Mouse (Mus musculus) kidney, postnatal 0 days (tissue): ENCODE results near the gene Tcf15. TPM values are rescaled to one million over a fixed set of nuclear protein-coding genes. Genes with fewer than 3 reads are reported as not detected.

ENCODE experiments used
- ATAC-seq: fragments of 200-750 bp; cut with Nextera tagmentation; replicated peaks from 2 replicates; pipeline ENCODE4 v1.8.0; 2017; ENCODE audit warnings: low read depth, moderate number of reproducible peaks, moderate TSS enrichment, moderate library complexity; ENCODE audit not compliant: low FRiP score
- DNase-seq: peaks from one replicate; pipeline ENCODE4 v3.0.0-alpha.2; 2016; ENCODE audit warnings: low spot score
- H3K27ac ChIP-seq: fragments of 300-500 bp; sonication (generic); 2 replicates; pipeline ENCODE4 v1.5.1; 2014; ENCODE audit warnings: mild to moderate bottlenecking
- H3K27me3 ChIP-seq: fragments of 300-500 bp; sonication (generic); 2 replicates; pipeline ENCODE4 v1.6.1; 2014; ENCODE audit warnings: low read length, mixed read lengths; ENCODE audit not compliant: insufficient read depth
- H3K36me3 ChIP-seq: fragments of 300-500 bp; sonication (generic); 2 replicates; pipeline ENCODE4 v1.6.1; 2014; ENCODE audit warnings: low read length, mixed read lengths; ENCODE audit not compliant: insufficient read depth
- H3K4me1 ChIP-seq: fragments of 300-500 bp; sonication (generic); replicated peaks from 2 replicates; pipeline ENCODE4 v1.6.1; 2014; ENCODE audit warnings: antibody characterized with exemption, low read length, mixed read lengths; ENCODE audit not compliant: insufficient read depth
- H3K4me2 ChIP-seq: fragments of 300-500 bp; sonication (generic); 2 replicates; pipeline ENCODE4 v1.6.1; 2014; ENCODE audit warnings: mild to moderate bottlenecking, low read length, moderate library complexity, mixed read lengths
- H3K4me3 ChIP-seq: fragments of 300-500 bp; sonication (generic); replicated peaks from 2 replicates; pipeline ENCODE4 v1.5.1; 2014; ENCODE audit warnings: low read depth, low read length
- H3K9ac ChIP-seq: fragments of 300-500 bp; sonication (generic); 2 replicates; pipeline ENCODE4 v1.6.1; 2014; ENCODE audit warnings: low read depth, low read length
- H3K9me3 ChIP-seq: fragments of 300-500 bp; sonication (generic); replicated peaks from 2 replicates; pipeline ENCODE4 v1.6.1; 2016; ENCODE audit warnings: low read length, inconsistent platforms, mixed read lengths
- CTCF ChIP-seq: IDR thresholded peaks from 2 replicates; pipeline ENCODE4 v1.5.1; 2016; ENCODE audit warnings: antibody characterized with exemption, low read depth, mild to moderate bottlenecking, moderate library complexity
- WGBS: fragments of 180-500 bp; shearing (Covaris S2); extraction: QIAGEN DNeasy Blood & Tissue Kit; methylation state at CpG from one replicate; pipeline ENCODE4 v1.1.7; 2014; 5-methylcytosine and 5-hydroxymethylcytosine counted together
- polyA plus RNA-seq: library from polyadenylated mRNA; unstranded; fragments of >200 nt; fragmentation: Nextera tagmentation; extraction: Ambion mirVana; gene quantifications from 2 replicates; pipeline ENCODE4 v1.2.1, GENCODE M21; 2015

Gene Tcf15
- polyA plus RNA-seq, 1 experiment from 2014 or later: 15.5 TPM

DNA sequence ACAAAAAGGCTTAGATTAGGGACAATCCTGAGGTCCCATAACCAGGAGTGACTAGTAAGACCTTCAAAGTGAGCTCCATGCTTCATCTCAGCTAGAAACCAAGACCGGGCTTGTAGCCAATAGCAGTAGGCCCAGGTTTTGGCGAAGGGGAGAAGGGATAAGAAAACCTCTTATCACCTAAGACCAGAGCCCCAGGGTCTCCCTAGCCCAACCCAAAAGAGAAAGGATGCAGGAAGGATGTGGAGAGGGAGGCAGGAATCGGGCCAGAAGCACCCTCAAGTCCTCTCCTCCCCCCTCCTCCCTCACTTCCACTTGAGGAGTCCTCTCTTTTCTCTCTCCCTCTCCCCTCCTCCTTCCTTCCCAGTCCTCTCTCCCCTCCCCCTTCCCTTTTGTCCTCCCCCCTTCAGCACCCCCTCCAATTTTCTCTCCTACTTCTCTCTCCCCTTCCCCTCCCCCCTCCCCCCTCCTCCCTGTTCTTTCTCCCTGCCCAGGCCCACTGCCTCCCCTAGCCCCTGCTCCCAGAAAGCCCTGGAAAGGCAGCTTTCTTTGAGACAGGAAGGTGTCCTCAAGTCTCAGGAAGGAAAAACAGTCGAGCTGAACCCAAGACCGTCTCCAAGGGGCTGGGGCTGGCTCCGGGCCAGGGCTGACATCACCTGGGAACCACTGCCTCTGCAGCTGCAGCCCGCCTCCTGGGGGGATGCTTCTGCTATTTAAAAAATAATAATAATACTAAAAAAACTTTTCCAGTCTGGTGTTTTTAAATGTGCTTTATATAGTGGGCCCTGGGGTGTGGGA is 12.2 kb downstream of the Tcf15 start:
- 41% methylated on average over 7 of the region's 7 CpGs for WGBS
- DNase-seq (peak; percentile 45), ATAC-seq (no peak; the same call in 1 of the 2 replicates)
- no peaks in the 10 kb centered on the region for H3K4me1 ChIP-seq
- H3K36me3 ChIP-seq: no peaks in the 10 kb centered on the region
- H3K27ac ChIP-seq: no peak overlapping the region
- no peak overlapping the region for H3K9ac ChIP-seq
- H3K9me3 ChIP-seq: no peaks in the 10 kb centered on the region
- TF ChIP-seq CTCF: no peak
- H3K27me3 ChIP-seq: no peaks in the 10 kb centered on the region
- no peak overlapping the region; the same call in 1 of the 2 replicates for H3K4me2 ChIP-seq
- no peak overlapping the region for H3K4me3 ChIP-seq

- Histone ChIP-seq H3K4me2 (no peak overlapping the region), H3K36me3 (no peaks in the 10 kb centered on the region), H3K4me1 (no peaks in the 10 kb centered on the region), H3K27ac (no peak overlapping the region), H3K9me3 (no peaks in the 10 kb centered on the region), H3K27me3 (no peaks in the 10 kb centered on the region), H3K4me3 (no peak overlapping the region), H3K9ac (no peak overlapping the region)
- DNase-seq (no peak), ATAC-seq (no peak)
- 53% methylated on average over 6 of the region's 6 CpGs for WGBS
- TF ChIP-seq CTCF: no peak
Observed at GRCm38 (mm10) chr2:152156471-152156870, 13.1 kb downstream of the Tcf15 start.

- 97% methylated on average over 1 of the region's 1 CpGs for WGBS
- no peak for TF ChIP-seq CTCF
- no peak overlapping the region for H3K27ac ChIP-seq
- no peak overlapping the region for H3K9ac ChIP-seq
- ATAC-seq (no peak), DNase-seq (no peak)
- no peaks in the 10 kb centered on the region for H3K9me3 ChIP-seq
- no peaks in the 10 kb centered on the region for H3K4me1 ChIP-seq
- H3K4me3 ChIP-seq: no peak overlapping the region
- H3K27me3 ChIP-seq: no peaks in the 10 kb centered on the region
- no peak overlapping the region for H3K4me2 ChIP-seq
- H3K36me3 ChIP-seq: no peaks in the 10 kb centered on the region
Observed at GRCm38 (mm10) chr2:152159487-152159886, 16.1 kb downstream of the Tcf15 start.

DNA sequence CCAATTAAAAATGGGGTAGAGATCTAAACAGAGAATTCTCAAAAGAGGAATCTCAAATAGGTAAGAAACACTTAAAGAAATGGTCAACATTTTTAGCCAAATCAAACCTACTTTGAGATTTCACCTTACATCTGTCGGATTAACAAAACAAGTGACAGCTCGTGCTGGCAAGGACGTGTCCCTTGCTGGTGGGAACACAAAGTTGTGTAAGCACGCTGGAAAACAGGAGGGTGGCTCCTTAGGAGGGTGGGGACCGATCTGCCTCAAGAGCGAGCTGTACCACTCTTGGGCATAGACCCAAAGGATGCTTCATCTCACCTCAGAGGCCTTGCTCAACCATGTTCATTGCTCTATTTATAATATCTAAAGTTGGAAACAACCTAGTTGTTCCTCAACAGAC is 22.9 kb downstream of the Tcf15 start:
- no peak overlapping the region for H3K9ac ChIP-seq
- DNase-seq (no peak), ATAC-seq (no peak)
- no peak overlapping the region for H3K27ac ChIP-seq
- no peaks in the 10 kb centered on the region for H3K4me1 ChIP-seq
- H3K4me2 ChIP-seq: no peak overlapping the region
- no peaks in the 10 kb centered on the region for H3K9me3 ChIP-seq
- H3K4me3 ChIP-seq: no peak overlapping the region
- no peaks in the 10 kb centered on the region for H3K36me3 ChIP-seq
- WGBS: 85% methylated on average over 6 of the region's 6 CpGs
- H3K27me3 ChIP-seq: no peaks in the 10 kb centered on the region
- TF ChIP-seq CTCF: no peak

DNA sequence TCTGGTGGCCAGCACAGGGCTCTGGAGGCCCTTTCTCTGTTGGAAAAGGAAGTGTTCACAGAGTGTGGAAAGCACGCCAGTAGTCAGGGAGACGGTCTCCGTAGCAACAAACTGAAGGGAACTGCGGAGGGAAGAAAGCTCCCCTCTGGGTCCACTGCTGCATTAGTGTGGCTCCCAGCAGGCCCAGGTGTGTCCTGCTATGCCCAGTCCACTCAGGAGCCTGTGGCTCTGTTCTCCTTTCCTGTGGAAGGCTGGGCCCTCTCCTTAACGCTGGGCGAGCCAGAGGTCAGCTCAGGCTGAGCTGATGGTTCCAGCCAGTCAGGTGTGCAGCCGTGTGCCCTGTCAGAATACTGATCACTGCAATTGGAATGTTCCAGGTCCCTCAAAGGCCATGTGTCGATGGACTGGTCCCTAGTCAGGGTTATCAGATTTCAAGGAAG is 24.5 kb downstream of the Tcf15 start:
- H3K9me3 ChIP-seq: no peaks in the 10 kb centered on the region
- H3K9ac ChIP-seq: no peak overlapping the region
- no peak overlapping the region for H3K4me3 ChIP-seq
- no peak overlapping the region for H3K4me2 ChIP-seq
- no peak for ATAC-seq
- H3K27ac ChIP-seq: no peak overlapping the region
- TF ChIP-seq CTCF: no peak
- H3K36me3 ChIP-seq: no peaks in the 10 kb centered on the region
- H3K27me3 ChIP-seq: no peaks in the 10 kb centered on the region
- WGBS: 26% methylated on average over 8 of the region's 8 CpGs
- DNase-seq: peak; percentile 37
- no peaks in the 10 kb centered on the region for H3K4me1 ChIP-seq

DNA sequence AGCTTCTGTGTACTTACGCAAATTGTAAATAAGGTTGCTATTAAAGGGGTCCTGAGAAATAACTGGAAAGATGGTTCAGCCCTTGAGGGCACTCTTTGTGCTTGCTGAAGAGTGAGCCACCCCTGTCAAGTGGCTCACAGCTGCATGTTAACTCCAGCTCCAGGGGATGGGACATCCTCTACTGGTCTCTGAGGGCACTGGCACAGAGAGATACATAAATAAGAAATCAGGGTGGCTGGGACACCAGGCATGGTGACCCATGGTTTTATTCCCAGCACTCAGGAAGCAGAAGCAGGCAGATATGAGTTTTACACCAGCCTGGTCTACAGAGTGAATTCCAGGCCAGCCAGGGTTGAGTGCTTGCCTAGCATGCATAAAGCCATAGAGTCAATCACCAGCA is 26.0 kb downstream of the Tcf15 start:
- H3K27me3 ChIP-seq: no peaks in the 10 kb centered on the region
- DNase-seq: no peak
- no peak overlapping the region for H3K9ac ChIP-seq
- H3K4me2 ChIP-seq: no peak overlapping the region
- H3K9me3 ChIP-seq: no peaks in the 10 kb centered on the region
- ATAC-seq: no peak
- H3K4me3 ChIP-seq: no peak overlapping the region
- H3K36me3 ChIP-seq: no peaks in the 10 kb centered on the region
- H3K4me1 ChIP-seq: no peaks in the 10 kb centered on the region
- TF ChIP-seq CTCF: no peak
- 97% methylated on average over 1 of the region's 1 CpGs for WGBS
- H3K27ac ChIP-seq: no peak overlapping the region

DNA sequence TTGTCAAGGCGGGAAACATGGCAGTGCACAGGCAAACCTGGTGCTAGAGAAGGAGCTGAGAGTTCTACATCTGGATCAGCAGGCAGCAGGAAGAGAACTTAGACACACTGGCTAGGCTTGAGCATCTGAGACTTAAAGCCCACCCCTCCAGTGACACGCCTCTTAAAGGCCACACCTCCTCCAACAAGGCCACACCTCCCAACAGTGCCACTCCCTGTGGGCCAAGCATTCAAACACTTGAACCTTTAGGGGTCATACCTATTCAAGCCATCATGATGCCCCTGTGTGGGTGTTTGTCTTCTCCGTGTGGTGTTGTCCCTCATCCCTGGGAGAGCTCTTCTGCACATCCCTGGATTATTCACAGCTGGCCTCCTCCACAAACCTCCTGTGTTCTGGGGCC is 31.5 kb downstream of the Tcf15 start:
- Histone ChIP-seq H3K4me2 (no peak overlapping the region), H3K4me1 (no peaks in the 10 kb centered on the region), H3K27ac (no peak overlapping the region), H3K4me3 (no peak overlapping the region), H3K9me3 (no peaks in the 10 kb centered on the region), H3K36me3 (no peaks in the 10 kb centered on the region), H3K27me3 (no peaks in the 10 kb centered on the region), H3K9ac (no peak overlapping the region)
- ATAC-seq (no peak), DNase-seq (no peak)
- TF ChIP-seq CTCF: no peak
- WGBS: 95% methylated on average over 3 of the region's 3 CpGs
